Mouse (Mus musculus) thymus, adult 2 months (tissue): ENCODE measurements at regions not wholly inside any gene's neighbourhood (a gene's known extent, or its start where the extent isn't known, plus 50 kb on each side); places are given as distances from the start of the nearest gene placed in this dataset.

Source experiments
- DNase-seq: peaks from one replicate; pipeline ENCODE4 v3.0.0; 2021
- H3K27ac ChIP-seq: fragments of 200-500 bp; 2 replicates; pipeline ENCODE4 v1.5.1; 2012; ENCODE audit warnings: low read length, control low read depth; ENCODE audit not compliant: control insufficient read depth, insufficient read depth
- H3K27me3 ChIP-seq: fragments of 200-500 bp; 2 replicates; pipeline ENCODE4 v1.6.1; 2012; ENCODE audit warnings: mild to moderate bottlenecking, low read length, moderate library complexity, mixed read lengths; ENCODE audit not compliant: control insufficient read depth, insufficient read depth
- H3K36me3 ChIP-seq: fragments of 200-500 bp; 2 replicates; pipeline ENCODE4 v1.6.1; 2012; ENCODE audit warnings: mild to moderate bottlenecking, low read length, moderate library complexity; ENCODE audit not compliant: control insufficient read depth, insufficient read depth
- H3K4me1 ChIP-seq: fragments of 200-500 bp; replicated peaks from 2 replicates; pipeline ENCODE4 v1.6.1; 2012; ENCODE audit warnings: low read length; ENCODE audit not compliant: control insufficient read depth, insufficient read depth
- H3K4me3 ChIP-seq: fragments of 200-500 bp; 2 replicates; pipeline ENCODE4 v1.5.1; 2012; ENCODE audit warnings: mild to moderate bottlenecking, low read length, control low read depth, moderate library complexity; ENCODE audit not compliant: control insufficient read depth, insufficient read depth
- CTCF ChIP-seq: fragments of 200-500 bp; IDR thresholded peaks from 2 replicates; pipeline ENCODE4 v1.5.1; 2012; ENCODE audit warnings: mild to moderate bottlenecking, control low read depth, low read length, moderate library complexity, borderline replicate concordance; ENCODE audit not compliant: control insufficient read depth, poor library complexity, insufficient read depth; ENCODE audit errors: extremely low read depth
- POLR2A ChIP-seq: fragments of 200-500 bp; IDR thresholded peaks from 2 replicates; pipeline ENCODE4 v1.6.1; 2012; ENCODE audit warnings: mild to moderate bottlenecking, low read length, control low read depth, moderate library complexity; ENCODE audit not compliant: control insufficient read depth, poor library complexity, insufficient read depth; ENCODE audit errors: extremely low read depth
- WGBS: fragments of 180-500 bp; shearing (Covaris S2); methylation state at CpG from one replicate; pipeline ENCODE4 v1.1.7; 2018; 5-methylcytosine and 5-hydroxymethylcytosine counted together

DNA sequence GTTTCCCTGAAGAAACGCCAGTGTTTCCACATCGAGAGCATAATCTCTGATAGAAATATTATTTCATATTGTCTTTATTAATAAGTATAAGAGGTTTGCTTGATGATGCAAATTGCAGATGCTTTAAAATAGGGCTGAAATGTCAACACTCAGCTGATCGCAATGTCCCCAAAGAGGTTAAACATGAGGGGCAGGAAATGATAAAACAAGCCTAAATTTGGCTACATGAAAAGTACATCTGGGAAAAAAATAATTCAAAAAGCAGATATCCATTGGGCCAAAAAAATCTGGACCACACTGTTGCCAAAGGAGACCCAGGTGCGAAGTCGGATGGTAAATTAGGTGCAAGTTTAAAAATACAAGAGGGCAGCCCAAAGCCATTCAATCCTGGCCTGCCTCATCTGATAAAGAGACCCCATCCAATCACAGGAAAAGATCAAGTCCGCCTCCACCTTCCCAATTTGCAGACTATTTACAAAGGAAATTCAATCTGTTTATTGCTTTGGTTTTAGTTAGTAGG is 229.2 kb downstream of the Icos start:
- H3K27ac ChIP-seq, result no peak overlapping the region
- 95% methylated on average over 6 of the region's 6 CpGs for WGBS
- no peak for DNase-seq
- H3K4me3 ChIP-seq, result no peak overlapping the region
- H3K4me1 ChIP-seq, result no peaks in the 10 kb centered on the region
- no peaks in the 10 kb centered on the region for H3K27me3 ChIP-seq
- TF ChIP-seq CTCF (no peak), POLR2A (no peak)
- no peaks in the 10 kb centered on the region for H3K36me3 ChIP-seq

DNA sequence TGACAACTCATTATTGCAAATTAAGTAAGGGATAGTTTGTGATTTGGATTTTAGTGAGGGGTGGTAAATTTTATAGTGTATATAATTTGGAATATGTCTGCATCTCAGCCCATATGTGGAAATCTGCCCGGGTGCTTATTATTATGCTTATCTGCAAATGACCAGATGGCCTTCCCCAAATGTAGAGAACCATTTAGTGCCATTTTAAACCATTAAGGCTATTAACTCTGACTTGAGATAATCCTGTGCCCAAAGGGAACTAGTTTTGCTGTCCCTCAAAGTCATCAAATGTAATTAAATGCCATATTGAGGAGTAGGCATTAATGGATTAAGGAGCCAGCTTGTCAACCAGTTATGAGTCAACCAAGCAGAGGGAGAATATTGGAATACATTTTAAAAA is 230.7 kb downstream of the Icos start:
- DNase-seq, result no peak
- Histone ChIP-seq H3K27me3 (no peaks in the 10 kb centered on the region), H3K27ac (no peak overlapping the region), H3K36me3 (no peaks in the 10 kb centered on the region), H3K4me1 (no peaks in the 10 kb centered on the region), H3K4me3 (no peak overlapping the region)
- TF ChIP-seq CTCF (no peak), POLR2A (no peak)
- WGBS, result 88% methylated on average over 1 of the region's 1 CpGs

DNA sequence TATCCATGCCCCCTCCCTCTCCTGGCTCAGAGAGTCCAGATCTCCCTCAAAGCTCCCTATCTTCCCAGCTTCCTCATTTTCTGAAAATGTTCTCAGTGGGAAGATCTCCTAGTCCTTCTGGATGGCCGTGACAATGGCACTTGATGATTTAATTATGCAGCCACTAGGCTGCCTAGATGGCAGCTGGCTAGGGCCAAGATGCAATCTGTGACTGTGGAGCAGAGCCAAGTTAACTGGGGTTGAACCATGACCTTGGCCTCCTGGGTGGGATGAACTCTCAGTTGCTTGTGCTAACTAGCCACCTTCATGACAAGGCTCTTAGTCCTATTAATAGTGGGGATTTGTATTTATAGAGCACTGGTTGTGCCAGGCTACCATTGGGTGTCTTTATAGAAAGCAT is 243.4 kb downstream of the Icos start:
- Histone ChIP-seq H3K36me3 (no peaks in the 10 kb centered on the region), H3K4me3 (no peak overlapping the region), H3K27ac (no peak overlapping the region), H3K27me3 (no peaks in the 10 kb centered on the region), H3K4me1 (no peaks in the 10 kb centered on the region)
- TF ChIP-seq POLR2A (no peak), CTCF (no peak)
- 79% methylated on average over 1 of the region's 1 CpGs for WGBS
- DNase-seq, result no peak

DNA sequence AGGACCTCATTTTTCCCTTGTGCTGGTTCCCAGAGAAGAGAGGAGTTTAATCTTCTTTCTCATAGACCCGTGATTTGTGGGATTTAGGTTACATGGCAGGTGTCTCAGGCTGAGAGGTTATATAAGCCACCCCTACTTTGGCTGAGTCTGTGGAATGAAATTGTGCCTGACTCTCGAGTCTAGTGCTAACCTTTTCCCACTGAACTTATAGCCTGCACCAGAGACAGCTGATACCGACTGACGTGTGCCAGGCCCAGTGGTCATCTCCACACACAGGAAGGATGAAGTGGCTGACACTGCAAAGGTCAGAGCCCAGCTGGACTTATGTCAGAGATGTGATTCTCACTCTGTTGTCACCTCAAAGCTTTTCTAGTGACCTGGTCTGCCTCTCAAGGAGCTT is 251.2 kb downstream of the Icos start:
- Histone ChIP-seq H3K27me3 (no peaks in the 10 kb centered on the region), H3K27ac (no peak overlapping the region), H3K36me3 (no peaks in the 10 kb centered on the region), H3K4me3 (no peak overlapping the region), H3K4me1 (no peaks in the 10 kb centered on the region)
- WGBS, result 89% methylated on average over 4 of the region's 4 CpGs
- TF ChIP-seq CTCF, result no peak
- TF ChIP-seq POLR2A, result no peak
- no peak for DNase-seq

- 100% methylated on average over 1 of the region's 1 CpGs for WGBS
- no peaks in the 10 kb centered on the region for H3K4me1 ChIP-seq
- no peaks in the 10 kb centered on the region for H3K36me3 ChIP-seq
- TF ChIP-seq POLR2A, result no peak
- no peak for TF ChIP-seq CTCF
- DNase-seq, result no peak
- no peak overlapping the region for H3K4me3 ChIP-seq
- H3K27ac ChIP-seq, result no peak overlapping the region
- H3K27me3 ChIP-seq, result no peaks in the 10 kb centered on the region
Observed at GRCm38 (mm10) chr1:61233001-61233400, 255.3 kb downstream of the Icos start.

GRCm38 (mm10) chr1:61233476-61234297 is 256.0 kb downstream of the Icos start:
- Histone ChIP-seq H3K4me3 (no peak overlapping the region), H3K27ac (no peak overlapping the region), H3K36me3 (no peaks in the 10 kb centered on the region), H3K4me1 (no peaks in the 10 kb centered on the region), H3K27me3 (no peaks in the 10 kb centered on the region)
- DNase-seq, result no peak
- 62% methylated on average over 10 of the region's 10 CpGs for WGBS
- TF ChIP-seq CTCF, result no peak
- no peak for TF ChIP-seq POLR2A
